In the genomic region with DNA sequence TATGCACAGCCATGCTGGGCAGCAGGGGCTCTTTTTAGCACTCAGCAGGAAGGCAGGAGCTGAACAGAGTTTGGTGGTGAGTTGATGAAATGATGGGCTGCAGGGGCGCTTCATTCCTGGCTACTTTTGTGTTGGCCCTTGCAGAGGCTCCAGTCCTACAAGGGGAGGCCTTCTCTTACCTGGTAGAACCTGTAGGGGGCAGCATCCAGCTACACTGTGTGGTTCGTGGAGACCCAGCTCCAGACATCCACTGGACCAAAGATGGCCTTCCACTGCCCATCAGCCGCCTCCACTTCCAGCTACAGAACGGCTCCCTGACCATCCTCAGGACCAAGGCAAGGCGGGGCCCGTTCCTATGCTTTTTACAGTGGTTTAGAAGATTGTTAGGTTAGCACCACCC, we compare ENCODE assay signal across 9 mouse cellular contexts. TPM values are rescaled to one million over a fixed set of nuclear protein-coding genes. Genes with fewer than 3 reads are reported as not detected.
DNase-seq lines count a peak whose midpoint lies in the region; ATAC-seq lines count a peak whose summit lies in the region.
"Had no signal": no experiment of that assay in that cellular context is flagged by ENCODE, and none has a peak within 500 bp of the region (broad histone marks: within the 10 kb centered on the region; RNA-seq: fewer than 3 reads in every experiment).

No protein-coding gene starts in this region.

- WGBS in kidney, embryonic 15.5 days = 46% methylated on average over 6 of the region's 6 CpGs

- DNase-seq in kidney, adult 11 months = peak; percentile 74
- peak; percentile 52 for DNase-seq in CD4-positive helper T cell, adult 2 months (ENCODE audit: low read depth, low spot score)
- DNase-seq in Muller cell, postnatal 12 days (ENCODE audit: inconsistent ontology term) = peak; percentile 63
- DNase-seq in embryo, embryonic 10.5 days (ENCODE audit: low spot score) = peak; percentile 85
- DNase-seq in kidney, postnatal 36 days = peak; percentile 80 to 87
- peak; percentile 66 for DNase-seq in mesoderm, embryonic 11.5 days (ENCODE audit: low read depth, low spot score)
- no peak for DNase-seq in frontal cortex, postnatal 14 days (ENCODE audit: low spot score in 2 of 2)

- H3K9me3 ChIP-seq in kidney, embryonic 15.5 days (replicated peaks) = no peaks in the 10 kb centered on the region

- no peaks in the 10 kb centered on the region for H3K27me3 ChIP-seq in kidney, embryonic 15.5 days

- no peak overlapping the region for H3K4me3 ChIP-seq in kidney, embryonic 15.5 days (replicated peaks)

- no peak overlapping the region for H3K9ac ChIP-seq in kidney, embryonic 15.5 days

- H3K4me1 ChIP-seq in kidney, embryonic 15.5 days = 0 out of 2 replicates have a peak, but pooled peaks cover 17% of the 10 kb centered on the region

- H3K36me3 ChIP-seq in kidney, embryonic 15.5 days = no peaks in the 10 kb centered on the region

- ATAC-seq in kidney, embryonic 15.5 days (replicated peaks; ENCODE audit: low FRiP score) = no peak

- no peak overlapping the region for H3K4me2 ChIP-seq in kidney, embryonic 15.5 days

- H3K27ac ChIP-seq in kidney, embryonic 15.5 days = no peak overlapping the region
- H3K27ac ChIP-seq: macrophage had no signal

RNA-seq across cellular contexts. Expression of a gene that starts 34.4 kb away (rescaled TPM):
- 72.1 and 77.8 TPM in 2 replicates for polyA plus RNA-seq in kidney, embryonic 15.5 days (2015; fragmentation: Nextera tagmentation; extraction: Ambion mirVana)

Comparison
In these comparisons a context has a peak if more than half of its experiments do, and no peak if none do; other contexts are left out.
1. DNase-seq: peak in kidney, adult 11 months (single experiment), CD4-positive helper T cell, adult 2 months (single experiment), Muller cell, postnatal 12 days (single experiment), embryo, embryonic 10.5 days (single experiment), kidney, postnatal 36 days (2 of 2) and mesoderm, embryonic 11.5 days (single experiment); none in frontal cortex, postnatal 14 days (0 of 2).